In genomic region chr13:53120906-53121305, GRCm38 (mm10) we compare ENCODE assay signal across 10 mouse cellular contexts.
DNase-seq lines count a peak whose midpoint lies in the region; ATAC-seq and TF ChIP-seq lines count a peak whose summit lies in the region.
"Had no signal": no experiment of that assay in that cellular context is flagged by ENCODE, and none has a peak within 500 bp of the region (broad histone marks: within the 10 kb centered on the region; RNA-seq: fewer than 3 reads in every experiment).

No protein-coding gene starts in this region.

- H3K4me1 ChIP-seq in E14TG2a.4 (replicated peaks; ENCODE audit: low read depth, low read length), result peaks cover 49% of the 10 kb centered on the region
- peaks cover 15% of the 10 kb centered on the region for H3K4me1 ChIP-seq in forebrain, embryonic 12.5 days
- peaks cover 13% of the 10 kb centered on the region; the same call in 1 of the 2 replicates for H3K4me1 ChIP-seq in limb, embryonic 14.5 days (ENCODE audit: control insufficient read depth, insufficient read depth, low read length)

- H3K9me3 ChIP-seq in E14TG2a.4 (ENCODE audit: low read length), result no peaks in the 10 kb centered on the region
- H3K9me3 ChIP-seq in forebrain, embryonic 12.5 days, result no peaks in the 10 kb centered on the region
- H3K9me3 ChIP-seq in limb, embryonic 14.5 days (ENCODE audit: control insufficient read depth, low read length), result no peaks in the 10 kb centered on the region
- H3K9me3 ChIP-seq: heart, embryonic 15.5 days had no signal

- no peak for TF ChIP-seq CTCF in E14TG2a.4 (conservative IDR thresholded peaks at IDR 0.05; ENCODE audit: low read length)

- DNase-seq in frontal cortex, adult 2 months (ENCODE audit: extremely low spot score in 1 of 2, low spot score in 1 of 2), result no peak
- DNase-seq in limb, embryonic 14.5 days (ENCODE audit: low spot score), result peak; percentile 52
- DNase-seq in spleen, postnatal 14 days (ENCODE audit: low spot score in 2 of 2), result no peak
- DNase-seq in adrenal gland, postnatal 36 days, result no peak
- no peak for DNase-seq in ovary, adult 18-20 months (ENCODE audit: low spot score)
- DNase-seq: thymus, postnatal 36 days had no signal

- peaks cover 21% of the 10 kb centered on the region for H3K27me3 ChIP-seq in E14TG2a.4 (ENCODE audit: insufficient read depth, low read length)
- H3K27me3 ChIP-seq in forebrain, embryonic 12.5 days, result no peaks in the 10 kb centered on the region
- no peaks in the 10 kb centered on the region for H3K27me3 ChIP-seq in limb, embryonic 14.5 days (ENCODE audit: control insufficient read depth, insufficient read depth, low read length)
- H3K27me3 ChIP-seq: heart, embryonic 15.5 days had no signal

- peaks cover 3% of the 10 kb centered on the region; the same call in 1 of the 2 replicates for H3K36me3 ChIP-seq in E14TG2a.4 (ENCODE audit: insufficient read depth, low read length)
- peaks cover 9% of the 10 kb centered on the region; the same call in 1 of the 2 replicates for H3K36me3 ChIP-seq in forebrain, embryonic 12.5 days (replicated peaks)
- peaks cover 44% of the 10 kb centered on the region for H3K36me3 ChIP-seq in limb, embryonic 14.5 days (ENCODE audit: control insufficient read depth, insufficient read depth, low read length)

- peak; percentile 67 for ATAC-seq in frontal cortex, adult (ENCODE audit: low TSS enrichment)
- ATAC-seq in forebrain, embryonic 12.5 days (ENCODE audit: low FRiP score), result peak; percentile 42; the same call in 1 of the 2 replicates
- ATAC-seq in limb, embryonic 14.5 days (ENCODE audit: low FRiP score, low read depth), result no peak

- H3K27ac ChIP-seq in forebrain, embryonic 12.5 days, result no peak overlapping the region
- H3K27ac ChIP-seq in limb, embryonic 14.5 days (replicated peaks; ENCODE audit: low read depth, low read length), result 0 out of 2 replicates have a peak overlapping the region, but pooled peaks have one; percentile 0
- H3K27ac ChIP-seq: heart, embryonic 15.5 days had no signal

- H3K4me2 ChIP-seq in forebrain, embryonic 12.5 days, result peak overlapping the region; percentile 29
- no peak overlapping the region for H3K4me2 ChIP-seq in limb, embryonic 14.5 days (replicated peaks; ENCODE audit: low read depth, low read length, severe bottlenecking)
- H3K4me2 ChIP-seq: heart, embryonic 15.5 days had no signal

- H3K4me3 ChIP-seq in E14TG2a.4 (replicated peaks; ENCODE audit: low read length), result peak overlapping the region; percentile 56
- H3K4me3 ChIP-seq in forebrain, embryonic 12.5 days (replicated peaks), result no peak overlapping the region
- no peak overlapping the region for H3K4me3 ChIP-seq in limb, embryonic 14.5 days (replicated peaks; ENCODE audit: low read length)
- H3K4me3 ChIP-seq: heart, embryonic 15.5 days had no signal

- WGBS in forebrain, embryonic 12.5 days, result 18% methylated on average over 11 of the region's 11 CpGs
- 35% methylated on average over 11 of the region's 11 CpGs for WGBS in limb, embryonic 14.5 days

- no peak for TF ChIP-seq POLR2A in limb, embryonic 14.5 days (IDR thresholded peaks at IDR 0.05; ENCODE audit: borderline replicate concordance, extremely low read depth, insufficient read depth, insufficient read length)

- no peak overlapping the region for H3K9ac ChIP-seq in forebrain, embryonic 12.5 days
- H3K9ac ChIP-seq in limb, embryonic 14.5 days (ENCODE audit: low read depth, low read length, severe bottlenecking), result no peak overlapping the region
- H3K9ac ChIP-seq: heart, embryonic 15.5 days had no signal
